Mouse (Mus musculus): ENCODE results near the gene Pdk4.
A peak's percentile ranks its signal among the peaks of the same experiment; 100 is the strongest.

The Pdk4 gene

DNA sequence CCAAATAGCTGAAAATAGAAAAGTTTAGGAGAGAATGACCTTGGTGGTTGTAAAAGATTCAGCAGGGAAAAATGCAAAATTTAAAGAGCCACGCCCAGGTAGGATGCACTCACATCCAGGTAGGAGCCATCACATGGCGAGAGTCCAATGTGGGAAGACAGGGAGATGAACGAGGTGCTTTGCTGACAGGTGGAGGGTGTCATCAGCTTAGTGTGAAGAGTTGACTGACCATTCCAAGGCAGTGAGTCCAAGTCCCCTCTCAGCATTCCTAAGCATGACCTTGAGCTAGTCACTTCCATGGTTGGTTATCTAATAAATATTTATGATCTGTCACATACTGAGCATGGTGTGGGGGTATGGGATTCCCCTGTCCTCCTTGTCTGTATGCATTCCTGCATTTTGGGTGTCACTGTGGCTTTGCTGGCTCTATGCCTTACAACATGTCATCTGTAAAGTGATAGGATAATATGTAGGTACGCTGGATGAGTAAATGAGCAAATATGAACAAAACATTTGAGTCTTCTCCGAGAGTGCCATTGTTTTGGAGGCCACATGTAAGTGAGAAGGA, 51.7 kb downstream of the Pdk4 start:
- DNase-seq = no peak

DNA sequence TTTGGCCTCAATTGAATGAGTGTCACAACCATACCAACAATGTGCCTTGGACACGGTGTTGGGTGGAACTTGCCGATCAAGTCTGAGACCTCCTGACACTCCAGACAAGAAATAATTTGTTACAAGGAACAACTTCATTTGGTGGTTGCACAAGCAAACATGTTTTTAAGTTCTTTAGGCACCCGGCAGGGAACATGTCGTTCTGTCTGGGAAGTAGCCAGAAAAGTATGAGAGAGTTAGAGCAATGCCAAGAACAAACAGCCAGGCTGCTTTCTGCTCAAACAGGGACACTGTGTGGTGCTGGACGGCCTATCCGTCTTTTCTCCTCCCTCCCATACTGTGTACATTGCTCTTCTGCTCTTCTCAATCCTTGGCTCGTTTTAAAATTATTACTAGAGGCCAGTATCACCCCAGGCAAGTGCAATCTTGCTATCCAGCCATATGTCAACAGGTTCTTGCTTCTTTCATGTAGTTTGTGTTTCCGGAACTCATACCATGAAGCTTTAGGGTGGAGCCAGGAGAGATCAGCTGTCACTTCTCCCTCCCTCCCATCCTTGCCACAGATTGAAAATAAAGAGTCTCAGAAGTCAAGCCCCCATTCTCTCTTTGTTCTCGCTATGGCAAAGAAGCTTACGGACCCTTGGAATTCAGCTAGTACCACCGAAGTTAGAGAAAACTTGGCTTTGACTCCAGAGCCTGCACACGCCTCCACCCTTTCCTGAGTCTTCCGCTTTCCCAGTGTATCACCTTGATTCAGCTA, 52.8 kb downstream of the Pdk4 start:
- DNase-seq = peak; percentile 27 to 53

DNA sequence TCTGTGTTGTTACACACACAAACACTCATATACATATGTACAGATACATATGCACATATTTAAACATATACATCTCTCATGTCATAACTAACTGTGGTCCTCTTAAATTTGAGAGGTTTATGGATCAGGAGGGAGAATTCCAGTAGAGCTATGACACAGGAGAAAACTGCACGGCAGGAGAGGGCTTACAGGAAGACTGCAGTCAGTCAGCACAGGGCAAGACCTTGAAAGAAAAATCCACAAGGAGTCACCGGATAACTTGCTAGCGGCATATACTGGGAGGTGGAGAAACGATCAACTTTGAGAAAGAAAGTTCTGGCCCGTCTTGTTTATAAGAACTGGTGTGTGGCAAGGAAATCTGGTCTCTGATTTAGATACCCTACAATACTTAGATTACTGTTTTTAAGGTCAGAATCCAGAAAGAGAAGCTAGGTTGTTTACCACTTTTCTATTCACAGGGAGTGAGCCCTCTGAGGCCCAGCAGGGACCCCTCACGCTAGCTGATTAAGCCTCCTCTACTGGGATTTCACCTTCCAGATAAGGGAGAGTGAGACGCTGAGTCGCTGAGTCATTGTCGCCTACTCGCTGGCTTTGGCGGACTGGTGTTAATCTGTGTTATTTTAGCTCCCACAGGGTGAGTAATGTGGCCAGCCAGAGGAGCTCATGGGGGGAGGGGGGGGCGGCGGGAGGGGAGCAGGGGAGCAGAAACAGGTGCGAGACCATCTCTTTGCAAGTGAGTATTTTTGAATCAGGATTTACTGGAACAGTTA, 53.6 kb downstream of the Pdk4 start:
- peak; percentile 18 to 28 for DNase-seq

DNA sequence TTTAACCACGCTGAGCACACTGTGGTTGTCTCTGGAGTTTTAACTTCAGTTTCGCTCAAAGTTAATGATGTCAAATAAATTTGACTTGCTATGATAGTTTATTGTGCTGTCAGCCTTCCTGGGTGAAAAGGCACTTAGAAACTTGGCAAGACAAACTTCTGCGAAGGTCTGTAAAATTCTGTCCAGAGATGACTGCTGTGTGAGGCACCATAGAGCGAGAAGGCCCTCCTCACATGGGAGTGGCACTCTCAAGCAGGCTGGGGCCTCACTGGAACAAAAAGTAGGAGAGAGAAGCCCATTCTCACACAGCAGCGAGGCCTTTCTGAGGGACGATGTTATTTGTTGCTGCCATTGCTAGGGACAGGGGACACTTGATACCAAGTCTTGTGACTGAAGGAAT, 54.9 kb downstream of the Pdk4 start:
- no peak for DNase-seq

DNA sequence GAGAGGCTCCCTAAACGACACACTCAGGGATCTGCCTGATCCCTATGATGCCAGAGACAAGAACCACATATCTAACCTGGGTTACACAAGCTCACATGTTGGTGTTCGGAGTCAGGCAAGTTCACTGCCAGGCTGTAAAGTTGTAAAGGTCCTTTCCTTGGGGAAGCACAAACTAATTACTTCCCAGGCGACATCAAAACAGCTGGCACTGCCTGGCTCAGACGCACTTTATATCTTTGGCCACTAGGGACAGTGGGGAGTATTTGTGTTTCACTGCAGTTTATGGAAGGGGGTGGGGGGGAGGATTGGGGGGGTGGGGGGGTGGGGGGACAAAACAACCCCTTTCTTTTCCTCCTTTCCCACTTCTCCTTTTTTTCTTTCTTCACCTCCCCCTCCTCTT, 58.4 kb downstream of the Pdk4 start:
- peak in 1 of 2 experiments; percentile 31 for DNase-seq

DNA sequence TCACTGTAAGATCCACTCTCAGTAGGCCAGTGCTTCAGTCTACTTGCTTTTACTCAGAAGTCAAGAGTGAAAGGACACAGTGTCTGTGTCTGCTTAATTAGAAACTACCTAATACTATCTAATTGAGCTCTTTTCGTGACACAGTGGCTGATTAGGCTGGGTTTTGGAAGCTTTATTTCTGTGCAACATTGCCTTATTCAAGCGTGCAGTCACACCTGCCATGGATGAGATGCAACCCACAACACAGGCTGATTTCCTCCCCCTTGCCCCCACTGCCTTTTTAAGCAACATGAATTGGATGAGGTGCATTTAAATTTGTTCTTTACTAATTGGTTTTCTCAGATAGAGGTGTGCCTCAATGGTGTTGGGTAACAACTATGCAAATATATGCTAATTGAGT, 62.2 kb downstream of the Pdk4 start:
- no peak for DNase-seq
